Mouse (Mus musculus): ENCODE data around the gene Hist1h1t.

Hist1h1t gene

GRCm38 (mm10) chr13:23745381-23746161 lies 50.0 kb downstream of the Hist1h1t start, which contains the start of gene Hist1h3c:
Gene Hist1h3c, minus strand, starts transcription at chr13:23745602.
- in situ Hi-C loops (cut with MboI; ENCODE audit: unreplicated experiment in 2 of 2): loop anchor here in 1 of 2 experiments (10.0 kb wide), 1 partner anchor 191 kb away; the partner anchor contains the start of genes Hist1h1d and Hist1h4f

Data from v-Abl transformed pro-B cells (cell line).